Mouse (Mus musculus) kidney, postnatal 25 days (tissue): ENCODE measurements around the gene Actn1.

Experiments used
- DNase-seq, 2 experiments: peaks; one replicate each; pipeline ENCODE4 v3.0.0; 2021; ENCODE audit warnings: mixed read lengths in 2 of 2

Actn1 gene

GRCm38 (mm10) chr12:80133011-80133545, 127.1 kb downstream of the Actn1 start:
- DNase-seq, result no peak

- peak; percentile 92 to 96 for DNase-seq
Observed at GRCm38 (mm10) chr12:80132250-80133003, 127.7 kb downstream of the Actn1 start.

- DNase-seq, result peak in 1 of 2 experiments; percentile 57
Observed at GRCm38 (mm10) chr12:80131359-80132249, 128.6 kb downstream of the Actn1 start.

GRCm38 (mm10) chr12:80130558-80131358, 129.4 kb downstream of the Actn1 start:
- peak; percentile 60 to 80 for DNase-seq

GRCm38 (mm10) chr12:80129531-80129930, 130.6 kb downstream of the Actn1 start:
- peak; percentile 53 for DNase-seq

- peak in 1 of 2 experiments; percentile 36 for DNase-seq
Observed at GRCm38 (mm10) chr12:80127191-80127762, 132.9 kb downstream of the Actn1 start.

GRCm38 (mm10) chr12:80125316-80125715, 134.9 kb downstream of the Actn1 start:
- DNase-seq, result no peak

- DNase-seq, result no peak
Observed at GRCm38 (mm10) chr12:80124756-80125155, 135.4 kb downstream of the Actn1 start.

GRCm38 (mm10) chr12:80124211-80124610, 136.0 kb downstream of the Actn1 start:
- peak in 1 of 2 experiments; percentile 53 for DNase-seq

- DNase-seq, result peak; percentile 25 to 56
Observed at GRCm38 (mm10) chr12:80123227-80123803, 136.9 kb downstream of the Actn1 start.

- no peak for DNase-seq
Observed at GRCm38 (mm10) chr12:80121438-80121837, 138.7 kb downstream of the Actn1 start.

GRCm38 (mm10) chr12:80118588-80118987, 141.6 kb downstream of the Actn1 start:
- DNase-seq, result no peak
